Mouse (Mus musculus) c-Kit-positive CD71-negative TER-119-negative erythroid progenitor cells, embryonic 14.5 days (primary cell): ENCODE data around the gene Gm37240.
"Not testable (repeated sequence)": the region's sequence is repeated elsewhere in the genome, so short reads cannot be mapped to it uniquely, and the experiment has no call there.

ENCODE experiments used
- DNase-seq: peaks from one replicate; pipeline ENCODE4 v3.0.0-alpha.2; 2013; ENCODE audit warnings: low read depth

Gm37240 gene

GRCm38 (mm10) chr3:85887239-85887827 is at the start of gene Gm37240, which contains the start of gene Glt28d2:
Gene Gm37240, minus strand, starts transcription at chr3:85887518.
Gene Glt28d2, minus strand, starts transcription at chr3:85887516.
- peak; percentile 68 for DNase-seq

- DNase-seq: no peak
Observed at GRCm38 (mm10) chr3:85933586-85933985, 46.3 kb upstream of the Gm37240 start.

- no peak for DNase-seq
Observed at GRCm38 (mm10) chr3:85931859-85932258, 44.5 kb upstream of the Gm37240 start.

GRCm38 (mm10) chr3:85930671-85931255 is 43.4 kb upstream of the Gm37240 start:
- no peak for DNase-seq

GRCm38 (mm10) chr3:85929711-85930110 is 42.4 kb upstream of the Gm37240 start:
- no peak for DNase-seq

- DNase-seq: no peak
Observed at GRCm38 (mm10) chr3:85928140-85928611, 40.9 kb upstream of the Gm37240 start.

- DNase-seq: no peak
Observed at GRCm38 (mm10) chr3:85927296-85927695, 40.0 kb upstream of the Gm37240 start.

GRCm38 (mm10) chr3:85923954-85924945 is 36.9 kb upstream of the Gm37240 start:
- DNase-seq: peak; percentile 50

GRCm38 (mm10) chr3:85923343-85923742 is 36.0 kb upstream of the Gm37240 start:
- DNase-seq: no peak

- DNase-seq: no peak
Observed at GRCm38 (mm10) chr3:85922331-85922730, 35.0 kb upstream of the Gm37240 start.

GRCm38 (mm10) chr3:85920671-85921070 is 33.4 kb upstream of the Gm37240 start:
- not testable (repeated sequence) for DNase-seq

GRCm38 (mm10) chr3:85917600-85917999 is 30.3 kb upstream of the Gm37240 start:
- peak; percentile 13 for DNase-seq

GRCm38 (mm10) chr3:85914806-85915205 is 27.5 kb upstream of the Gm37240 start:
- no peak for DNase-seq

- no peak for DNase-seq
Observed at GRCm38 (mm10) chr3:85907136-85907535, 19.8 kb upstream of the Gm37240 start.

GRCm38 (mm10) chr3:85904371-85904770 is 17.1 kb upstream of the Gm37240 start:
- DNase-seq: no peak

- no peak for DNase-seq
Observed at GRCm38 (mm10) chr3:85895020-85895419, 7.7 kb upstream of the Gm37240 start.

- no peak for DNase-seq
Observed at GRCm38 (mm10) chr3:85891571-85891970, 4.3 kb upstream of the Gm37240 start.

GRCm38 (mm10) chr3:85888221-85888671 is 928 bp upstream of the Gm37240 start:
- no peak for DNase-seq

- no peak for DNase-seq
Observed at GRCm38 (mm10) chr3:85886636-85887238, 581 bp downstream of the Gm37240 start.

- DNase-seq: no peak
Observed at GRCm38 (mm10) chr3:85885906-85886305, 1.4 kb downstream of the Gm37240 start.

- no peak for DNase-seq
Observed at GRCm38 (mm10) chr3:85880687-85881086, 6.6 kb downstream of the Gm37240 start.

GRCm38 (mm10) chr3:85880068-85880467 is 7.2 kb downstream of the Gm37240 start:
- no peak for DNase-seq
